Mouse (Mus musculus) activated CD4-positive, CD25-positive, alpha-beta regulatory T cell, adult 4 months (primary cell): Measurements from ENCODE around the gene Htr6. TPM values are rescaled to one million over a fixed set of nuclear protein-coding genes. Genes with fewer than 3 reads are reported as not detected.

Experiments used
- polyA plus RNA-seq, 2 experiments: library from polyadenylated mRNA; unstranded; fragments of 100-300 nt; shearing (Covaris generic); gene quantifications; one replicate each; pipeline ENCODE4 v1.2.1; 2017

Htr6 gene
- polyA plus RNA-seq, 2 experiments from 2014 or later: not detected

Other genes with a start within 250 kb of the Htr6 start
- gene Pla2g5, start 212.1 kb downstream of the Htr6 start, polyA plus RNA-seq: not detected
- not detected for gene Gm13030, start 201.6 kb downstream of the Htr6 start, polyA plus RNA-seq
- not detected for gene Pla2g2e, start 197.6 kb downstream of the Htr6 start, polyA plus RNA-seq
- under 1 TPM in 1 of 2 experiments, not detected in 1; 0.66 TPM for gene Otud3, start 161.6 kb downstream of the Htr6 start, polyA plus RNA-seq
- gene Rnf186, start 108.5 kb downstream of the Htr6 start, polyA plus RNA-seq: not detected
- 10 to 100 TPM; 19.1 to 32.4 TPM for gene Tmco4, start 102.7 kb downstream of the Htr6 start, polyA plus RNA-seq
- gene Nbl1, start 17.4 kb upstream of the Htr6 start, polyA plus RNA-seq: under 1 TPM in 1 of 2 experiments, not detected in 1; 0.27 TPM
- gene Minos1, start 55.5 kb upstream of the Htr6 start, polyA plus RNA-seq: 100 to 1,000 TPM; 358 to 400 TPM
- gene Capzb, start 117.3 kb upstream of the Htr6 start, polyA plus RNA-seq: 100 to 1,000 TPM; 633 to 647 TPM
- 1 to 10 TPM; 7.6 to 9.9 TPM for gene Pqlc2, start 235.1 kb upstream of the Htr6 start, polyA plus RNA-seq
- 1 to 10 TPM; 7.5 to 8.2 TPM for gene Akr7a5, start 235.2 kb upstream of the Htr6 start, polyA plus RNA-seq